In the genomic region with DNA sequence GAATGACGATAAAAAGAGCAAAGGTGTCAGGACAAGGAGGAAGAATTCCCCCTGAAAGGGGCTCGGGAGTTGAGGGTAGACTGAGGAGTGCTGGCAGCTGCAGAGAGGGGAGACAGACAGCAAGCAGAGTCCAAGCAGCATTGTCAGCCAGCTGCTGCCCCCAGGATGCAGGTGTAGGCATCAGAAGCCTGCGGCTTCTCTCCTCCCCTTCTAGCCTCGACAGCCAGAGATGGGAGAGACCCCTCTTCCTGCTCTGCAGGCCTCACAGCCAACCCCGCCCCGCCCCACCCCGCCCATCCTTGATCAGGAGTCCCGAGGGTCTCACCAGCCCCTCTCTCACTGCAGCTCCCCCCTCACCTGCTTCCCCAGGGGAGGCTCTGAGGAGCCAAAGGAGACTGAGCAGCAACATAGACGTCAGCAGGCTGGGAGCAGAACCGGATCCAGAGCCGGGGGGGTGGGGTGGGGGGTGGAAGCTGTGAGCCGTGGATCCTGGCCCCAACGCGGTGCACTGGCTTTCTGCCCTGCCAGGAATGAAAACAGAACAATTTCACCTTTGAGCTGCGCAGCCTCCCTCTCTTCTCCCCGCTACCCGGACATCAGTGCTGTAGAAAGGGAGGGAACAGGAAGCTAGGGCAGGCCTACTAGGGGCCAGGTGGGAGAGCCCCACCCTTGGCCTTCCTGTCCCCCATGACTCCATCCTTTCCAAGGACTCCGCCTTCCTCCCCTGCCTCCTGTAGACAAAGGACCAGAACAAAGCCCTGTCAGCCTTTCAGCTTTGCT, we compare ENCODE assay signal across 11 mouse cellular contexts. TPM values are rescaled to one million over a fixed set of nuclear protein-coding genes. Genes with fewer than 3 reads are reported as not detected.
DNase-seq lines count a peak whose midpoint lies in the region; ATAC-seq and TF ChIP-seq lines count a peak whose summit lies in the region.
"Had no signal": no experiment of that assay in that cellular context is flagged by ENCODE, and none has a peak within 500 bp of the region (broad histone marks: within the 10 kb centered on the region; RNA-seq: fewer than 3 reads in every experiment).

No protein-coding gene starts in this region.

- no peak for DNase-seq in kidney, adult 9 months
- DNase-seq in heart, adult 2 months, result peak; percentile 49 to 66
- no peak for DNase-seq in cerebellum, postnatal 10 days
- no peak for DNase-seq in adrenal gland, adult 2 months
- no peak for DNase-seq in lung, adult 2 months
- DNase-seq: cerebellum, postnatal 25 days had no signal

- H3K9me3 ChIP-seq in kidney, embryonic 14.5 days (ENCODE audit: control insufficient read depth, low read length), result peaks cover 5% of the 10 kb centered on the region; the same call in 1 of the 2 replicates
- H3K9me3 ChIP-seq in intestine, embryonic 16.5 days (ENCODE audit: control insufficient read depth, low read length), result no peaks in the 10 kb centered on the region
- no peaks in the 10 kb centered on the region for H3K9me3 ChIP-seq in stomach, embryonic 16.5 days (replicated peaks; ENCODE audit: control insufficient read depth, low read length)
- H3K9me3 ChIP-seq: liver, embryonic 15.5 days had no signal

- no peak for TF ChIP-seq CTCF in heart, adult 2 months (IDR thresholded peaks at IDR 0.05)
- TF ChIP-seq CTCF in lung, adult 2 months (IDR thresholded peaks at IDR 0.05; ENCODE audit: insufficient read depth, low read length), result no peak

- intact Hi-C loops in heart, adult 2 months (cut with DNase I), result no loop called here

- H3K36me3 ChIP-seq in kidney, embryonic 14.5 days (ENCODE audit: control insufficient read depth, insufficient read depth, low read length), result no peaks in the 10 kb centered on the region
- H3K36me3 ChIP-seq in heart, adult 2 months (ENCODE audit: control insufficient read depth, insufficient read depth, low read length), result no peaks in the 10 kb centered on the region
- H3K36me3 ChIP-seq in intestine, embryonic 16.5 days (ENCODE audit: control insufficient read depth, insufficient read depth, low read length), result no peaks in the 10 kb centered on the region
- no peaks in the 10 kb centered on the region for H3K36me3 ChIP-seq in stomach, embryonic 16.5 days (ENCODE audit: control insufficient read depth, insufficient read depth, low read length)
- H3K36me3 ChIP-seq: liver, embryonic 15.5 days had no signal

- peak overlapping the region; percentile 1; the same call in 1 of the 2 replicates for H3K4me3 ChIP-seq in kidney, embryonic 14.5 days (ENCODE audit: low read length)
- H3K4me3 ChIP-seq in heart, adult 2 months, result peak overlapping the region; percentile 33
- H3K4me3 ChIP-seq in intestine, embryonic 16.5 days (ENCODE audit: low read length), result peak overlapping the region; percentile 28
- H3K4me3 ChIP-seq in stomach, embryonic 16.5 days (replicated peaks; ENCODE audit: low read length), result peak overlapping the region; percentile 3; the same call in 1 of the 2 replicates
- no peak overlapping the region for H3K4me3 ChIP-seq in lung, adult 2 months (replicated peaks; ENCODE audit: extremely low read depth, low read depth, low read length)
- H3K4me3 ChIP-seq: liver, embryonic 15.5 days had no signal

- no peaks in the 10 kb centered on the region for H3K79me2 ChIP-seq in heart, adult 2 months (replicated peaks; ENCODE audit: control insufficient read depth, insufficient read depth, low read length)

- peak overlapping the region; percentile 30 for H3K4me2 ChIP-seq in kidney, embryonic 14.5 days (replicated peaks; ENCODE audit: low read depth, low read length)
- peak overlapping the region; percentile 49 for H3K4me2 ChIP-seq in intestine, embryonic 16.5 days (ENCODE audit: low read depth, low read length)
- H3K4me2 ChIP-seq in stomach, embryonic 16.5 days (ENCODE audit: low read depth, low read length), result peak overlapping the region; percentile 27
- H3K4me2 ChIP-seq: liver, embryonic 15.5 days had no signal

- peak; percentile 62 for ATAC-seq in kidney, embryonic 14.5 days (ENCODE audit: low FRiP score, low TSS enrichment)
- peak; percentile 72 for ATAC-seq in intestine, embryonic 16.5 days
- ATAC-seq in stomach, embryonic 16.5 days (ENCODE audit: insufficient read depth, low FRiP score), result no peak; the same call in 1 of the 2 replicates

- H3K27ac ChIP-seq in kidney, embryonic 14.5 days (ENCODE audit: low read depth, low read length), result no peak overlapping the region
- peak overlapping the region; percentile 69 for H3K27ac ChIP-seq in heart, adult 2 months
- peak overlapping the region; percentile 59 for H3K27ac ChIP-seq in intestine, embryonic 16.5 days (ENCODE audit: low read length)
- H3K27ac ChIP-seq in stomach, embryonic 16.5 days (ENCODE audit: low read length), result no peak overlapping the region
- H3K27ac ChIP-seq: liver, embryonic 15.5 days had no signal

- H3K4me1 ChIP-seq in kidney, embryonic 14.5 days (ENCODE audit: control insufficient read depth, insufficient read depth, low read length), result 0 out of 2 replicates have a peak, but pooled peaks cover 4% of the 10 kb centered on the region
- H3K4me1 ChIP-seq in heart, adult 2 months (ENCODE audit: control insufficient read depth, insufficient read depth, low read length), result no peaks in the 10 kb centered on the region
- peaks cover 8% of the 10 kb centered on the region; the same call in 1 of the 2 replicates for H3K4me1 ChIP-seq in intestine, embryonic 16.5 days (ENCODE audit: control insufficient read depth, insufficient read depth, low read length)
- H3K4me1 ChIP-seq in stomach, embryonic 16.5 days (ENCODE audit: control insufficient read depth, insufficient read depth, low read length), result no peaks in the 10 kb centered on the region
- no peaks in the 10 kb centered on the region for H3K4me1 ChIP-seq in lung, adult 2 months (ENCODE audit: control insufficient read depth, insufficient read depth, low read length)

- peak; percentile 41; the same call in 1 of the 2 replicates for TF ChIP-seq POLR2A in heart, adult 2 months (IDR thresholded peaks at IDR 0.05; ENCODE audit: insufficient read depth, low read depth, low read length)
- TF ChIP-seq POLR2A in lung, adult 2 months (IDR thresholded peaks at IDR 0.05; ENCODE audit: borderline replicate concordance, extremely low read depth, low read depth, low read length), result no peak

- 20% methylated on average over 17 of the region's 18 CpGs for WGBS in kidney, embryonic 14.5 days
- 15% methylated on average over 18 of the region's 18 CpGs for WGBS in heart, adult 2 months
- 21% methylated on average over 17 of the region's 18 CpGs for WGBS in intestine, embryonic 16.5 days
- 25% methylated on average over 18 of the region's 18 CpGs for WGBS in stomach, embryonic 16.5 days
- WGBS in lung, adult 2 months, result 16% methylated on average over 18 of the region's 18 CpGs

- H3K27me3 ChIP-seq in kidney, embryonic 14.5 days (ENCODE audit: control insufficient read depth, insufficient read depth, low read length), result no peaks in the 10 kb centered on the region
- H3K27me3 ChIP-seq in heart, adult 2 months (ENCODE audit: control insufficient read depth, insufficient read depth, low read length), result no peaks in the 10 kb centered on the region
- H3K27me3 ChIP-seq in intestine, embryonic 16.5 days (replicated peaks; ENCODE audit: control insufficient read depth, insufficient read depth, low read length), result no peaks in the 10 kb centered on the region
- no peaks in the 10 kb centered on the region for H3K27me3 ChIP-seq in stomach, embryonic 16.5 days (ENCODE audit: control insufficient read depth, insufficient read depth, low read length)
- H3K27me3 ChIP-seq: liver, embryonic 15.5 days had no signal

- no peak overlapping the region for H3K9ac ChIP-seq in kidney, embryonic 14.5 days (ENCODE audit: low read depth, low read length)
- H3K9ac ChIP-seq in heart, adult 2 months (ENCODE audit: low read depth, low read length), result peak overlapping the region; percentile 50
- peak overlapping the region; percentile 53 for H3K9ac ChIP-seq in intestine, embryonic 16.5 days (ENCODE audit: low read depth, low read length)
- peak overlapping the region; percentile 18; the same call in 1 of the 2 replicates for H3K9ac ChIP-seq in stomach, embryonic 16.5 days (ENCODE audit: low read length)
- H3K9ac ChIP-seq: liver, embryonic 15.5 days had no signal

- 0 out of 2 replicates have a peak, but pooled peaks have one; percentile 28 for TF ChIP-seq EP300 in heart, adult 2 months (IDR thresholded peaks at IDR 0.05; ENCODE audit: insufficient read depth, low read depth, low read length)

RNA-seq across cellular contexts. Expression of gene Ache, which starts 19.0 kb away (rescaled TPM):
- 0.57 and 0.58 TPM in 2 replicates for polyA plus RNA-seq in kidney, embryonic 14.5 days (2014; fragmentation: Nextera tagmentation; extraction: Ambion mirVana)
- total RNA-seq in heart, adult 2 months (2021), result 1 to 10 TPM; 1.5 to 2.2 TPM
- polyA plus RNA-seq in heart, adult 2 months (2012; rRNA removed), result 3.5 and 4.9 TPM in 2 replicates
- 9.0 and 9.3 TPM in 2 replicates for polyA plus RNA-seq in intestine, embryonic 16.5 days (2015; fragmentation: Nextera tagmentation; extraction: Ambion mirVana)
- 9.8 and 10.8 TPM in 2 replicates for polyA plus RNA-seq in stomach, embryonic 16.5 days (2015; fragmentation: Nextera tagmentation; extraction: Ambion mirVana)
- 10 to 100 TPM in 1 of 2 experiments, 1 to 10 TPM in 1; 5.8 to 12.0 TPM for total RNA-seq in adrenal gland, adult 2 months (2021)
- polyA plus RNA-seq in adrenal gland, adult 2 months (2012; rRNA removed), result 11.0 and 18.0 TPM in 2 replicates
- polyA plus RNA-seq in lung, adult 2 months (2012; rRNA removed), result 2.0 and 3.3 TPM in 2 replicates

RNA-seq across cellular contexts. Expression of gene Ufsp1, which starts 26.1 kb away (rescaled TPM):
- polyA plus RNA-seq in kidney, embryonic 14.5 days (2014; fragmentation: Nextera tagmentation; extraction: Ambion mirVana), result 6.2 and 6.4 TPM in 2 replicates
- 1 to 10 TPM; 8.1 to 8.8 TPM for total RNA-seq in heart, adult 2 months (2021)
- polyA plus RNA-seq in heart, adult 2 months (2012; rRNA removed), result 11.8 and 12.8 TPM in 2 replicates
- polyA plus RNA-seq in intestine, embryonic 16.5 days (2015; fragmentation: Nextera tagmentation; extraction: Ambion mirVana), result 9.5 and 10.7 TPM in 2 replicates
- 7.3 and 8.6 TPM in 2 replicates for polyA plus RNA-seq in stomach, embryonic 16.5 days (2015; fragmentation: Nextera tagmentation; extraction: Ambion mirVana)
- 10 to 100 TPM in 1 of 2 experiments, 1 to 10 TPM in 1; 9.6 to 15.3 TPM for total RNA-seq in adrenal gland, adult 2 months (2021)
- 29.8 and 37.9 TPM in 2 replicates for polyA plus RNA-seq in adrenal gland, adult 2 months (2012; rRNA removed)
- polyA plus RNA-seq in lung, adult 2 months (2012; rRNA removed), result 7.0 and 7.1 TPM in 2 replicates

RNA-seq across cellular contexts. Expression of gene Srrt, which starts 39.2 kb away (rescaled TPM):
- polyA plus RNA-seq in kidney, embryonic 14.5 days (2014; fragmentation: Nextera tagmentation; extraction: Ambion mirVana), result 104 and 141 TPM in 2 replicates
- 10 to 100 TPM; 60.5 to 66.4 TPM for total RNA-seq in heart, adult 2 months (2021)
- polyA plus RNA-seq in heart, adult 2 months (2012; rRNA removed), result 63.9 and 74.2 TPM in 2 replicates
- polyA plus RNA-seq in intestine, embryonic 16.5 days (2015; fragmentation: Nextera tagmentation; extraction: Ambion mirVana), result 106 and 113 TPM in 2 replicates
- 113 and 116 TPM in 2 replicates for polyA plus RNA-seq in stomach, embryonic 16.5 days (2015; fragmentation: Nextera tagmentation; extraction: Ambion mirVana)
- total RNA-seq in adrenal gland, adult 2 months (2021), result 100 to 1,000 TPM; 135 to 172 TPM
- 138 and 150 TPM in 2 replicates for polyA plus RNA-seq in adrenal gland, adult 2 months (2012; rRNA removed)
- 107 and 136 TPM in 2 replicates for polyA plus RNA-seq in lung, adult 2 months (2012; rRNA removed)

RNA-seq across cellular contexts. Expression of gene Trip6, which starts 45.9 kb away (rescaled TPM):
- polyA plus RNA-seq in kidney, embryonic 14.5 days (2014; fragmentation: Nextera tagmentation; extraction: Ambion mirVana), result 52.7 and 62.5 TPM in 2 replicates
- 10 to 100 TPM; 12.5 to 13.6 TPM for total RNA-seq in heart, adult 2 months (2021)
- 23.5 and 24.2 TPM in 2 replicates for polyA plus RNA-seq in heart, adult 2 months (2012; rRNA removed)
- polyA plus RNA-seq in intestine, embryonic 16.5 days (2015; fragmentation: Nextera tagmentation; extraction: Ambion mirVana), result 61.2 and 68.0 TPM in 2 replicates
- 77.6 and 77.8 TPM in 2 replicates for polyA plus RNA-seq in stomach, embryonic 16.5 days (2015; fragmentation: Nextera tagmentation; extraction: Ambion mirVana)
- 10 to 100 TPM; 28.3 to 41.4 TPM for total RNA-seq in adrenal gland, adult 2 months (2021)
- 108 TPM in 2 replicates for polyA plus RNA-seq in adrenal gland, adult 2 months (2012; rRNA removed)
- 52.6 and 55.2 TPM in 2 replicates for polyA plus RNA-seq in lung, adult 2 months (2012; rRNA removed)

RNA-seq across cellular contexts. Expression of gene Muc3a, which starts 56.1 kb away (rescaled TPM):
- polyA plus RNA-seq in kidney, embryonic 14.5 days (2014; fragmentation: Nextera tagmentation; extraction: Ambion mirVana), result 0.11 and 0.13 TPM in 2 replicates
- total RNA-seq in heart, adult 2 months (2021), result under 1 TPM; 0.16 to 0.37 TPM
- 0.53 and 0.90 TPM in 2 replicates for polyA plus RNA-seq in heart, adult 2 months (2012; rRNA removed)
- 25.3 and 31.7 TPM in 2 replicates for polyA plus RNA-seq in intestine, embryonic 16.5 days (2015; fragmentation: Nextera tagmentation; extraction: Ambion mirVana)
- polyA plus RNA-seq in stomach, embryonic 16.5 days (2015; fragmentation: Nextera tagmentation; extraction: Ambion mirVana), result 1.1 TPM in 2 replicates
- total RNA-seq in adrenal gland, adult 2 months (2021), result under 1 TPM in 1 of 2 experiments, not detected in 1; 0.14 TPM
- 0.30 and 0.63 TPM in 2 replicates for polyA plus RNA-seq in adrenal gland, adult 2 months (2012; rRNA removed)
- polyA plus RNA-seq in lung, adult 2 months (2012; rRNA removed), result 0.26 and 0.74 TPM in 2 replicates
- total RNA-seq: CH12.LX had no signal

Comparison
In these comparisons a context has a peak if more than half of its experiments do, and no peak if none do; other contexts are left out.
1. H3K27ac ChIP-seq: peak in heart, adult 2 months (single experiment) and intestine, embryonic 16.5 days (single experiment); none in kidney, embryonic 14.5 days (single experiment) and stomach, embryonic 16.5 days (single experiment).
2. DNase-seq: peak in heart, adult 2 months (2 of 2); none in kidney, adult 9 months (single experiment), cerebellum, postnatal 10 days (0 of 2), adrenal gland, adult 2 months (single experiment) and lung, adult 2 months (single experiment).
3. Peak in every context shown above with its lines, with median percentiles within 50 percentile points of each other: H3K4me2 ChIP-seq.